Mouse (Mus musculus) forebrain, embryonic 11.5 days (tissue): ENCODE measurements around the gene Fam49a. TPM values are rescaled to one million over a fixed set of nuclear protein-coding genes. Genes with fewer than 3 reads are reported as not detected.

Experiments
- ATAC-seq: fragments of 200-750 bp; cut with Nextera tagmentation; replicated peaks from 2 replicates; pipeline ENCODE4 v1.8.0; 2017; ENCODE audit warnings: moderate TSS enrichment; ENCODE audit not compliant: low FRiP score
- DNase-seq: peaks from one replicate; pipeline ENCODE4 v3.0.0-alpha.2; 2017; ENCODE audit warnings: low spot score
- H3K27ac ChIP-seq: fragments of 300-500 bp; sonication (generic); 2 replicates; pipeline ENCODE4 v1.5.1; 2014; ENCODE audit warnings: low read depth, low read length
- H3K27me3 ChIP-seq: fragments of 300-500 bp; sonication (generic); 2 replicates; pipeline ENCODE4 v1.6.1; 2014; ENCODE audit warnings: mild to moderate bottlenecking, low read length, mixed read lengths; ENCODE audit not compliant: control insufficient read depth, insufficient read depth
- H3K36me3 ChIP-seq: fragments of 300-500 bp; sonication (generic); 2 replicates; pipeline ENCODE4 v1.6.1; 2014; ENCODE audit warnings: mild to moderate bottlenecking, low read length, moderate library complexity, mixed read lengths; ENCODE audit not compliant: control insufficient read depth, insufficient read depth
- H3K4me1 ChIP-seq: fragments of 300-500 bp; sonication (generic); replicated peaks from 2 replicates; pipeline ENCODE4 v1.6.1; 2014; ENCODE audit warnings: low read length, mixed read lengths; ENCODE audit not compliant: control insufficient read depth, insufficient read depth
- H3K4me2 ChIP-seq: fragments of 300-500 bp; sonication (generic); 2 replicates; pipeline ENCODE4 v1.6.1; 2014; ENCODE audit warnings: low read depth, mild to moderate bottlenecking, low read length, moderate library complexity, mixed read lengths; ENCODE audit not compliant: severe bottlenecking
- H3K4me3 ChIP-seq: fragments of 300-500 bp; sonication (generic); 2 replicates; pipeline ENCODE4 v1.5.1; 2014; ENCODE audit warnings: low read depth, low read length
- H3K9ac ChIP-seq: fragments of 300-500 bp; sonication (generic); 2 replicates; pipeline ENCODE4 v1.6.1; 2014; ENCODE audit warnings: low read length
- H3K9me3 ChIP-seq: fragments of 300-500 bp; sonication (generic); 2 replicates; pipeline ENCODE4 v1.6.1; 2016; ENCODE audit warnings: low read length, mixed read lengths; ENCODE audit not compliant: control insufficient read depth
- WGBS: fragments of 180-500 bp; shearing (Covaris S2); extraction: QIAGEN DNeasy Blood & Tissue Kit; methylation state at CpG from one replicate; pipeline ENCODE4 v1.1.7; 2014; 5-methylcytosine and 5-hydroxymethylcytosine counted together
- polyA plus RNA-seq: library from polyadenylated mRNA; unstranded; fragments of >200 nt; fragmentation: Nextera tagmentation; extraction: Ambion mirVana; gene quantifications from 2 replicates; pipeline ENCODE4 v1.2.1, GENCODE M21; 2014

Gene Fam49a
- polyA plus RNA-seq = 10.7 and 12.9 TPM in 2 replicates

DNA sequence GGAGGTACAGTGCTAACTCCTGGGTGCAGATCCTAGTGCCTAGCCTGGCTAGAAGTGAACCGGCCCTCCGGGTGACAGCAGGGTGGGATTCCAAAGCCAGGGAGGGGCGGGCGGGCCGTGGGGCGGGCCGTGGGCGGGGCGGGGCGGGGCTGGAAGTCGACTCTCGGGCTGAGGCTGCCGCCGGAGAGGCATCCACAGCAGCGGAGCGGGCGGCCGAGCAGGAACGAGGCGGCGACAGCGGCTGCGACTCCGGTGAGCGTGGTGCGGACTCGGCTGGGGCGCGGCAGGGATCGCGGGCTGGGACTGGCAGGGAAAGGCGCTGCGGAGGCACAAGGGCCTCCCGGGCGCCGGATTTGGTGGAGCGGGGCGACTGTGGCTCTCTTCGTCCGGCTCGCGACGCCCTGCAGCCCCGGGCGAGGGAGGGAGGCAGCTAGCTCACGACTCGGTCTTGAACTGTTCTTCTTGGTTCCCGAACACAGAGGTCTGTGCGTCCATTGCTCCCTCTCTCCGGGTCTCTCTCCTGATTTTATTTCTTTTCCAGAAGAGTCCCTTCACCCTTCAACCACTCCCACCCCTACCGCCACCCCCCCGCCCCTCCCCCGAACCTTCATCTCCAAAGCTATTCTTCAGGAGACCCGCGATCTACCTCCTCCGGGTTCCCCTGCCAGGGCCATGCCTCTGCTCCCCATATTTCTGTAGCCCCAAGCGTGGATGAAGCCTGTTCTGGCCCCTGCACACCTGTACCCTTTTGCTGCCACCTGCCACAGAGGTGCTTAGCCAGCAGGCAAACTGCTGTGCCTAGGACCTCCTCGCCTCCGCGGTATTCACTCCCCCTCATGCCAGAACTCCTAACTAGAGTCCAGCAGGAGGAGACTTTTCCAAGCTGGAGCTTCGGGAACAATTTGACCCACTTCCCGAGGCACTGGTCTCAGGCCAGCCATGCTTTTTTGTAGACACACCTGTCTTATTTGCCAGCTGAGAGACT lies at the start of gene Fam49a:
Fam49a (plus strand) TSS at position 153 of the 985 bp plus-strand sequence.
- no peaks in the 10 kb centered on the region for H3K36me3 ChIP-seq
- H3K9me3 ChIP-seq = no peaks in the 10 kb centered on the region
- no peak within 1 kb of the TSS for H3K27ac ChIP-seq
- no peaks in the 10 kb centered on the region; the same call in 1 of the 2 replicates for H3K27me3 ChIP-seq
- ATAC-seq = peak; percentile 95
- peak within 1 kb of the TSS; percentile 90 for H3K4me2 ChIP-seq
- peak within 1 kb of the TSS; percentile 61 for H3K4me3 ChIP-seq
- H3K9ac ChIP-seq = peak within 1 kb of the TSS; percentile 81
- H3K4me1 ChIP-seq = peaks cover 5% of the 10 kb centered on the region; the same call in 1 of the 2 replicates
- DNase-seq = peak; percentile 90
- WGBS = under 1% methylated on average over 51 of the region's 62 CpGs

DNA sequence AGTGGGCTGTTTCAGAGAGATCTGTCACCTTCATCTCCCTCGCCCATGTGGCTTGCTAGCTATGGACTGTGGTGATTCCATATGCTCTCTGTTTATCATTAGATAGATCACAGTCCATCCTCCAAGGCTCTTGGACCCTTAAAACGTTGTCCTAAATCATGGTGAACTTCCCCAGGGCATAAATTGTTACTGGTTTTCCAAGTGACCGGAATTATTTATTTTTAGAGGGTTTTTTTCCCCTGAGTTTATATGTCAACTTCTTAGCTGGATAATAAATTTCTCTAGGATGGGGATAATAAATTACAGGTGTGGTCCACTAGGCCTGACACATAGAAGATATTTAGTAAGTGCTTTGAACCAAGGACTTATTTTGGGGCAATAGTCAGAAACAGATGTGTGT lies 48.4 kb upstream of the Fam49a start:
- DNase-seq (no peak), ATAC-seq (no peak)
- Histone ChIP-seq H3K4me1 (no peaks in the 10 kb centered on the region), H3K9me3 (no peaks in the 10 kb centered on the region), H3K9ac (no peak overlapping the region), H3K4me3 (no peak overlapping the region), H3K27ac (no peak overlapping the region), H3K27me3 (no peaks in the 10 kb centered on the region), H3K36me3 (no peaks in the 10 kb centered on the region), H3K4me2 (no peak overlapping the region)
- WGBS = 70% methylated on average over 3 of the region's 3 CpGs

DNA sequence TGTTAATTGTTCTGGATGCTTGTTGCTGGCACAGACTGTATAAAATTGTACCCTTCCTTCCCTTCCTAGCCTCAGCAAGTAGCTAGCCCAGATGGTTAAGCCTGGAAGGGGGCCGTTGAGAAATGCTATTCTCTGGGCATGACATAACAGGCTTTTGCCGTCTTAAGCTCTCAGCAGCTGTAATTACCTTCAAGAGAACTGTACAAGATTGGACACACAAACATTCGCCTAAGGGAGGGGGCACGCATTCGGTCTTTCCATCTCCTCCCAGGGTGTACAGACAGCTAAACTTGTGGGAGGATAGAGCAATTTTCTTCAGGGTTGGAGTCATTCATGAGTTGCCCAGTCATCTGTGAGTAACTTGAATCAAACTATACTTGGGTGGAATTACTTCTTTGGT lies 43.0 kb upstream of the Fam49a start:
- H3K27me3 ChIP-seq = no peaks in the 10 kb centered on the region
- ATAC-seq = no peak
- 77% methylated on average over 5 of the region's 5 CpGs for WGBS
- no peak overlapping the region for H3K27ac ChIP-seq
- H3K36me3 ChIP-seq = no peaks in the 10 kb centered on the region
- H3K4me1 ChIP-seq = no peaks in the 10 kb centered on the region
- no peak overlapping the region for H3K4me2 ChIP-seq
- H3K4me3 ChIP-seq = no peak overlapping the region
- no peak for DNase-seq
- H3K9ac ChIP-seq = no peak overlapping the region
- H3K9me3 ChIP-seq = no peaks in the 10 kb centered on the region

DNA sequence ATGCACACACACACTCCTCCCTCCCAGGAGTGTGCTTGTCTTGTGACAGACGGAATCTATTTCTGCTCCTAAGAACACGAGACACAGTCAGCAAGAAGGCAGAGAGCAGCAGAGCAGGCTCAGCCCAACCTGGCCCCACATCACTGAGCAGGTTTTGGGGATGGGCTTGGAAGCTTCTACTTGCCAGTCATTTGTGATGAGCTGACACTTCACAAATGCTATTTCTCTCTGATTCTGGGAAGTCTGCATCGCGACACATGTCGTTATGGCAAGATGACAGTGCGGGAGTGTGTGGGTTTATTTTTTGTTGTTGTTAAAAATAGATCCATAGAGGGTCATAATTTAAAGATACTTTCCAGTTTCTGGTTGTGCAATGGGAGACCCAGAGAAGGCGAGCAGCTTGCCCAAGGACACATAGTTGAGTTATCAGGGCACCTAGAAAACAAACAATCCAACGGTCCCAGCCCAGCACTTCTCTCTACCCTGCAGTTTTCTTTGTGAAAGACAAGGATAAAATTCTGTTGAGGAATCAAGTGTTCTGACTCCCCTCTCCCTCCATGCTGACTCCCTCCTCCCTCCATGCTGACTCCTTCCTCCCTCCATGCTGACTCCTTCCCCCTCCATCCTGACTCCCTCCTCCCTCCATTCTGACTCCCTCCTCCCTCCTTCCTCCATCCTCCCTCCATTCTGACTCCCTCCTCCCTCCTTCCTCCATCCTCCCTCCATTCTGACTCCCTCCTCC lies 41.0 kb upstream of the Fam49a start:
- Histone ChIP-seq H3K36me3 (no peaks in the 10 kb centered on the region), H3K9ac (no peak overlapping the region), H3K4me1 (no peaks in the 10 kb centered on the region), H3K27ac (no peak overlapping the region), H3K4me2 (no peak overlapping the region), H3K4me3 (no peak overlapping the region), H3K9me3 (no peaks in the 10 kb centered on the region), H3K27me3 (no peaks in the 10 kb centered on the region)
- ATAC-seq (no peak), DNase-seq (no peak)
- 86% methylated on average over 8 of the region's 8 CpGs for WGBS

DNA sequence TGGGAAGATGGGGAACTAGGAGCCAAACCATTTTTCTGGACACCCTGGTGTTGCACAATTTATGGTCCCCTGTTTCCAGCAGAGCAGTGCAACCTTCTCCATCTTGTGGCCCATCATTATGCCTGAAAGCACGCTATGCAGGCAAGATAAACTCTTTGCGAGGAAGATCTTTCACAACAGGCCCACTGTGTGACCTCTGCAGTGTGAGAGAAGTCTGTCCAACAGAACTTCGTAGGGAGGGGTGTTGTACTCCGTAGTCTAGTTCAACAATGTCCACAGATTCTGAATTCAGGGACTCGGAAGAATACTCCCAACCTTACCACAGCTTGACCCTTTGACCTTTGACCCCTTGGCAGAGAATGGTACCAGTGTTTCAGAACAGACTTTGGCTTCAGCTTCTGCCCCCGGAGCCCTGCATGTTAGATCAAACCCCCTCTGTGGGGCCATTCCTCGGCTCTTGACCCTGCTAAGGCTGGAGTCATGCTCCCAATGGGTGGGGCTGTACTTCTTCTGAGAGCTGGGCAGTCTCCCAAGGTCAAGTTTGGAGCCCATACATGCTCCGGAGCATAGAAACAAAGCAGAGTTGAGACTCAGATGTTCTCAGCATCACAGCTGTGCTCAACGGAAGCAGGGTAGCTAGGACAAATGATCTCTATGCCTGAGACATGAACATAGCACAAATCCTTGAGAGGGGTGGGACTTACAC lies 39.2 kb upstream of the Fam49a start:
- no peaks in the 10 kb centered on the region for H3K36me3 ChIP-seq
- H3K4me1 ChIP-seq = no peaks in the 10 kb centered on the region
- H3K9ac ChIP-seq = no peak overlapping the region
- no peak overlapping the region for H3K4me3 ChIP-seq
- no peak overlapping the region for H3K27ac ChIP-seq
- no peak overlapping the region for H3K4me2 ChIP-seq
- WGBS = 71% methylated on average over 9 of the region's 9 CpGs
- ATAC-seq = no peak
- no peak for DNase-seq
- H3K9me3 ChIP-seq = no peaks in the 10 kb centered on the region
- H3K27me3 ChIP-seq = no peaks in the 10 kb centered on the region

DNA sequence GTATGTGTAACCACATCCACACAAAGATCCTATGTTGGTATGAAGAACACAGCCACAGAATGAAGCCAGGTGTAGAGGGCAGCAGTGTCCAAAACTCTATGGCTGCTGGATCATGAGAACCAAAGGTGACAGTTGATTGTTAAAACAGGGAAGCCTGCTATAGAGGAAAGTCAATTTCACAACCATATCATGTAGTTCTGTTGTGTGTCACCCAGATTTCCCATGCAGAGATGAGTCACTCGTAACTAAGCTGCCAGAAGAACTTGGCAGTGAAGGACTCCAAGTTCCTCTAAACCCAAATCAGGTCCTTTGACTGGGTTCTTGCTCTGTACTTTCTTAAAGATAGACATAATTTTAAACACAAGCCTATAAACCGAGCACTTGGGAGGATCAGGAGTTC lies 38.6 kb upstream of the Fam49a start:
- no peak for DNase-seq
- H3K4me1 ChIP-seq = no peaks in the 10 kb centered on the region
- H3K4me2 ChIP-seq = no peak overlapping the region
- no peaks in the 10 kb centered on the region for H3K36me3 ChIP-seq
- no peak for ATAC-seq
- H3K4me3 ChIP-seq = no peak overlapping the region
- no peaks in the 10 kb centered on the region for H3K9me3 ChIP-seq
- no peaks in the 10 kb centered on the region for H3K27me3 ChIP-seq
- H3K27ac ChIP-seq = no peak overlapping the region
- no peak overlapping the region for H3K9ac ChIP-seq
- WGBS = 88% methylated on average over 2 of the region's 2 CpGs

DNA sequence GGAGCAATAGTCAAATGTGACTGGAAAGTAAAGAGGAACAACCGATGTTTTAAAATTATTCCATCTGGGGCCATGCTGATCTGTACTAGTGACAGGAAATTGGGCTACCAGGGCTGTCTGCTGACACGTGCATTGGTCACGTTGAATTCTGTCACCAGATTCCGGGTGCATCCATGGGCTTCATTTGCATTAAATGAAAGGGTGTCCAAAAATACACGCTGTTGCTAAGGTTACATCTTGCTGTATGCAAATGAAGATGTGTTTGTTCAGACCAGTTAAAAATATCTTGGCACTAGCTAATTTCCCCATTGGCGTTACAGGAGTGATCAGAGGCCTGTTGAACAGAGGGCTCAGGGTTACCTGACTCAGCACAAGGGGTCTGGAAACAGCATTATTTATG lies 36.2 kb upstream of the Fam49a start:
- ATAC-seq (no peak), DNase-seq (no peak)
- Histone ChIP-seq H3K9me3 (no peaks in the 10 kb centered on the region), H3K4me3 (no peak overlapping the region), H3K4me1 (no peaks in the 10 kb centered on the region), H3K27ac (no peak overlapping the region), H3K9ac (no peak overlapping the region), H3K27me3 (no peaks in the 10 kb centered on the region), H3K4me2 (no peak overlapping the region), H3K36me3 (no peaks in the 10 kb centered on the region)
- WGBS = 82% methylated on average over 6 of the region's 6 CpGs

DNA sequence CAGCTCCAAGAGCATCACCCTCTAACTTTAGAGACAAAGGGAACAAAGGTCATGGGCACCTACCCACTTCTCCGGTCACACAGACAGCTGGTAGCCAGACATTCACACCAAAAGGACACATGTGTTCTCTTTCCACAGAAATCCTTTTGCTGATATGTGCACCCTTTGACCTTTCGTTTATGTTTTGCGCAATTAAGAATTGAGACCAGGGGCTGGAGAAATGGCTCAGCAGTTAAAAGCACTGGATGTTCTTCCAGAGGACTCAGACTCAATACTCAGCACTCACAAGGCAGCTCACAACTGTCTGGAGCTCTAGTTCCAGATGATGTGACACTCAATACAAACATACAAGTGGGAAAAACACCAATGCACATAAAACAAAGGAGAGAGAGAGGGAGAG lies 34.3 kb upstream of the Fam49a start:
- ATAC-seq = no peak
- no peak overlapping the region for H3K9ac ChIP-seq
- H3K4me1 ChIP-seq = no peaks in the 10 kb centered on the region
- H3K4me3 ChIP-seq = no peak overlapping the region
- DNase-seq = no peak
- no peaks in the 10 kb centered on the region for H3K27me3 ChIP-seq
- H3K27ac ChIP-seq = no peak overlapping the region
- H3K9me3 ChIP-seq = no peaks in the 10 kb centered on the region
- 93% methylated on average over 3 of the region's 3 CpGs for WGBS
- H3K4me2 ChIP-seq = no peak overlapping the region
- H3K36me3 ChIP-seq = no peaks in the 10 kb centered on the region
